Mouse (Mus musculus): ENCODE data around the gene Ripor3. TPM values are rescaled to one million over a fixed set of nuclear protein-coding genes. Genes with fewer than 3 reads are reported as not detected.

The Ripor3 gene
- polyA plus RNA-seq, 1 experiment from 2014 or later, result 0.67 TPM

- Histone ChIP-seq H3K27me3 (replicated peaks) (peaks cover 16% of the 10 kb centered on the region), H3K9ac (peak overlapping the region; percentile 80; the same call in 1 of the 2 replicates), H3K9me3 (no peaks in the 10 kb centered on the region), H3K4me2 (peak overlapping the region; percentile 94), H3K36me3 (no peaks in the 10 kb centered on the region), H3K27ac (replicated peaks) (no peak overlapping the region), H3K4me3 (peak overlapping the region; percentile 63), H3K4me1 (peaks cover 37% of the 10 kb centered on the region)
- no peak for ATAC-seq (ENCODE audit: extremely low read depth, insufficient number of reproducible peaks, low FRiP score, low TSS enrichment)
- WGBS, result 14% methylated on average over 16 of the region's 16 CpGs
These were observed 38.7 kb upstream of the Ripor3 start for GRCm38 (mm10) chr2:168049002-168049635.

DNA sequence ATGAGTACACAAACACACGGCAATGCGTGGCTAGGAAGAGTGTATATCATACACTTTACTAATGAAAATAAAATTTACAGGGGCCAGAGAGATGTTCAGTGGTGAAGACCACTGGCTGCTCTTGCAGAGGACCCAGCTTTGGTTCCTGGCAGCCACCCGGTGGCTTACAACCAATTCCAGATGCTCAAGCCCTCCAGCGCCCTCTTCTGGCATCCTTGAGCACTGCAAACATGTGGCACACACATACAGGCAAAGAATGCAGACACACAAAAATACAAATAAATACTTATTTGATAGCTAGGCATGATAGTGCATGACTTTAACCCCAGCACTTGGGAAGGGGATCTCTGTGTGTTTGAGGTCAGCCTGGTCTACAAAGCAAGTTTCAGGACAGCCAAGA is 36.0 kb upstream of the Ripor3 start:
- no peak overlapping the region for H3K4me2 ChIP-seq
- no peak overlapping the region for H3K9ac ChIP-seq
- WGBS, result 74% methylated on average over 4 of the region's 4 CpGs
- no peak for ATAC-seq (ENCODE audit: extremely low read depth, insufficient number of reproducible peaks, low FRiP score, low TSS enrichment)
- H3K27me3 ChIP-seq (replicated peaks), result peaks cover 11% of the 10 kb centered on the region
- no peak overlapping the region for H3K4me3 ChIP-seq
- no peaks in the 10 kb centered on the region for H3K9me3 ChIP-seq
- H3K36me3 ChIP-seq, result no peaks in the 10 kb centered on the region
- peak overlapping the region; percentile 70 for H3K27ac ChIP-seq (replicated peaks)
- peaks cover 37% of the 10 kb centered on the region for H3K4me1 ChIP-seq

DNA sequence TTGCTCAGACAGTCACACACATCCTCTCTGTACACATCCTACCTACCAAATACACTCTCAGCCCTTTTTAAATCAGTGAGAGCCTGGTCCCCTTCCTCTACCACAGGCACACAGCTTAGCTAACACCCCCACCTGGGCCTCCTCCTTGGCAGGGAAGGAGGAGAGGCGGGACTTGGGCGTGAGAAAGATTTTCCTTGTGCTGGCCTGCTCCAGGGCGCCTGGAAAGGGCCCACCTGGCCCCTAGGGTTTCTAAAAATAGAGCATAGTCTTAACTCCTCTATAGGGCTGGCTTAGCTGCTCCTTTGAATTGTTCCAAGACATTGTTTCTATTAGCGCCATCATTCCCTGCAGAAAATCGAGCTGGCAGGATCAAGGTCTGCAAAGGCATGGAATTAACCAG is 35.4 kb upstream of the Ripor3 start:
- WGBS, result 15% methylated on average over 5 of the region's 5 CpGs

DNA sequence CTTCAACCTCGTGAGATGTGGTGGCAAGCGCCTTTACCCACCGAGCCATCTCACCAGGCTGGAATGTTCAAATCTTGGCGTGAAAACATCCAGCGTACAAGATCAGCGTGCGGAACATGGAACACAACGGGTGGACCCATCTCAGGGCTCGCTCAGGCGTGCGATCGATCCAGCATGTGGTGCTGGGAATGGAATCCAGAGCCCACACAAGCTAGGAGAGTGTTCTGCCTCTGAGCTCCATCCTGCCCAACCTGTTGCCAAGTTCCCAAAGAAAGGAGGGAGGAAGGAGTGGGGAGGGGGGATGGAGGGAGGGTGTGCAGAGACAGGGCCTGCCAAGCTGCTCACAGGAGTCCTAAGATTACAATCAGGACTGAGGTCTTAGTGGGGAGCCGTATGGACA is 34.9 kb upstream of the Ripor3 start:
- H3K36me3 ChIP-seq, result no peaks in the 10 kb centered on the region
- 73% methylated on average over 13 of the region's 13 CpGs for WGBS
- peak overlapping the region; percentile 27; the same call in 1 of the 2 replicates for H3K4me2 ChIP-seq
- H3K9me3 ChIP-seq, result no peaks in the 10 kb centered on the region
- no peak overlapping the region for H3K4me3 ChIP-seq
- peaks cover 32% of the 10 kb centered on the region for H3K4me1 ChIP-seq
- no peak for ATAC-seq (ENCODE audit: extremely low read depth, insufficient number of reproducible peaks, low FRiP score, low TSS enrichment)
- peaks cover 6% of the 10 kb centered on the region; the same call in 1 of the 2 replicates for H3K27me3 ChIP-seq (replicated peaks)
- H3K27ac ChIP-seq (replicated peaks), result peak overlapping the region; percentile 70
- no peak overlapping the region for H3K9ac ChIP-seq

More for the DNA sequence above, 35.4 kb upstream of the Ripor3 start:
- H3K9me3 ChIP-seq, result no peaks in the 10 kb centered on the region
- H3K4me3 ChIP-seq, result no peak overlapping the region
- peak overlapping the region; percentile 27 for H3K4me2 ChIP-seq
- H3K9ac ChIP-seq, result peak overlapping the region; percentile 54
- H3K36me3 ChIP-seq, result no peaks in the 10 kb centered on the region
- peak overlapping the region; percentile 70 for H3K27ac ChIP-seq (replicated peaks)
- H3K27me3 ChIP-seq (replicated peaks), result peaks cover 6% of the 10 kb centered on the region; the same call in 1 of the 2 replicates
- ATAC-seq (ENCODE audit: extremely low read depth, insufficient number of reproducible peaks, low FRiP score, low TSS enrichment), result no peak
- peaks cover 36% of the 10 kb centered on the region for H3K4me1 ChIP-seq

GRCm38 (mm10) chr2:168044681-168045287 is 34.4 kb upstream of the Ripor3 start:
- Histone ChIP-seq H3K4me1 (peaks cover 27% of the 10 kb centered on the region), H3K9ac (no peak overlapping the region), H3K4me3 (no peak overlapping the region), H3K36me3 (no peaks in the 10 kb centered on the region), H3K4me2 (no peak overlapping the region), H3K27me3 (replicated peaks) (peaks cover 6% of the 10 kb centered on the region; the same call in 1 of the 2 replicates), H3K27ac (replicated peaks) (peak overlapping the region; percentile 70), H3K9me3 (no peaks in the 10 kb centered on the region)
- 85% methylated on average over 10 of the region's 10 CpGs for WGBS
- no peak for ATAC-seq (ENCODE audit: extremely low read depth, insufficient number of reproducible peaks, low FRiP score, low TSS enrichment)

DNA sequence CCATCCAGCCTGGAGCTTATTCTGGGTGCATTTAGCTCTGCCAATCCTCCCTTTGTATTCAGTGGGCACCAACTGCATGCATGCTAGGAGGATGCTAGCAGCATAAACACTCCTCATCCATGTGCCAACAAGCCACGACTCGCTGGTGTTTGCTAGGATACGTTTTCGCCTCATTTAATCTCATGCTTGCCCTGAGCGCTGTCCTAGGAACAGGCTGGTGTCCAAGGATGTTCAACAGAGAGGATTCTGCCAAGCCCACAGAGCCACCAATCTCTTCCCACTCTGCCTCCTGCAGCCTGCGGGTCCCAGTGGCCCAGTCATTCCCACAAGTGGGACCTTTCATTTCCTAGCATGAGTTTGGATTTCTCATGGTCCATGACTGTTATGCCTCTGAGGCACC is 31.6 kb upstream of the Ripor3 start:
- Histone ChIP-seq H3K4me3 (no peak overlapping the region), H3K27me3 (replicated peaks) (no peaks in the 10 kb centered on the region), H3K4me1 (peaks cover 22% of the 10 kb centered on the region), H3K9me3 (no peaks in the 10 kb centered on the region), H3K4me2 (no peak overlapping the region), H3K9ac (no peak overlapping the region), H3K27ac (replicated peaks) (no peak overlapping the region), H3K36me3 (no peaks in the 10 kb centered on the region)
- ATAC-seq (ENCODE audit: extremely low read depth, insufficient number of reproducible peaks, low FRiP score, low TSS enrichment), result no peak
- WGBS, result 80% methylated on average over 6 of the region's 6 CpGs

DNA sequence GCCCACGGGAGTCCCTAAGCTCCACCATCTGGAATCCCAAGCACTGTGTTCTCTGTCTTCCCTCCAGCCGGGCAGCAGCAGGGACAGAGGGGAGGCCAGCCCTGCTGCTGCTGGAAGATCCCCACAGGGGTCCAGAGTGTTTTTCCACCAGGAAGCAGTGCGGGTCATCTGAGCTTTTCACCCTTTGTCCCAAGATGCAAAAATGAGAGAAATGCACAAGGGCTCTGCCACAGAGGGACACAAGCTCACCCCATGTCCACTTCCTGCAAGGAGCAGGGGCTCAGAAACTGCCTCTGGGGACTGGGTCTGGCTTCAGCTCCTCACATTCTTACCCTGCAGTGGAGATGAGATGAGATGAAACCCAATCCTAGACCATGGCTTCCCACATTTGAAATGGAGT is 30.3 kb upstream of the Ripor3 start:
- peaks cover 20% of the 10 kb centered on the region for H3K4me1 ChIP-seq
- H3K36me3 ChIP-seq, result no peaks in the 10 kb centered on the region
- H3K27ac ChIP-seq (replicated peaks), result no peak overlapping the region
- H3K27me3 ChIP-seq (replicated peaks), result no peaks in the 10 kb centered on the region
- no peak overlapping the region for H3K4me2 ChIP-seq
- H3K4me3 ChIP-seq, result no peak overlapping the region
- 41% methylated on average over 3 of the region's 3 CpGs for WGBS
- H3K9me3 ChIP-seq, result no peaks in the 10 kb centered on the region
- H3K9ac ChIP-seq, result no peak overlapping the region
- no peak for ATAC-seq (ENCODE audit: extremely low read depth, insufficient number of reproducible peaks, low FRiP score, low TSS enrichment)

DNA sequence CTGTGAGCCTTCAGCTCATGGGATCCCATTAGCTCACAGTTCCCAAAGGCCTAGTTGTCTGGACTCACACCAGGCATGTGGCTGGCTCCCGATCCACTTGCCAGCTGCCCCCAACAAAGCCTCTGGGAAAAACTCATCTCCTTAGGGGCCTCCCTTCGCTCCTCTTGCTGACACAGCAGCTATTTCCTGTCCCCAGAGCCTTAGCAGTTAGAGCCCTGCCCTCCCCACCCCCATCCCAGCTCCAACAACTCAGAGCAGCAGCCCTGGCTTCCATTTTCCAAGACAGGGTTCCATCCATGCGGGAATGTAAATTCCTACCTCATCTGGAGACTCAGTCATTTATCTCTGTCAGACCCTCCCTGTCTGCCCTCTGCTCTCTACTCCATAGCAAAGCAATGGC is 26.6 kb upstream of the Ripor3 start:
- H3K9ac ChIP-seq, result peak overlapping the region; percentile 51; the same call in 1 of the 2 replicates
- WGBS, result 30% methylated on average over 3 of the region's 3 CpGs

DNA sequence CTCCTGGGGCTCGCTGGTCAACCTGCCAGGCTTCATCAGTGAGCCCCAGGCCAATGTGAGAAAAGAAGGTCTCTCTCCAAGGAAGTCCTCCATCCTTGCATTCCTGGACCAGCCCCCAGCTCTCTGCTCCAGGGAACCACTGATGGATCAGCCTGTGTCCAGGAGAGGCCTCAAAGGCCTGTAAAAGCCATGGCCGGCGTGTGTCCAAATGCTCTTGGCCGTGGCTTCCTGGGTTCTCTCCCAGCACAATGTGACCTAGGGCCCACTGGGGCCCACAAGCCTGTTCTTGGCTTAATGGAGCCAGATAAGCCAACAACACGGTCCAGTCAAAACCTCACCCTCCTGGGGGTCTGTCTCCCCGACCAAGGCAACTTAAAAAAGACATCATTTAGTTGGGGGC is 25.5 kb upstream of the Ripor3 start:
- no peak for ATAC-seq (ENCODE audit: extremely low read depth, insufficient number of reproducible peaks, low FRiP score, low TSS enrichment)
- Histone ChIP-seq H3K4me3 (no peak overlapping the region), H3K27ac (replicated peaks) (no peak overlapping the region), H3K4me2 (no peak overlapping the region), H3K9me3 (no peaks in the 10 kb centered on the region), H3K4me1 (peaks cover 23% of the 10 kb centered on the region), H3K9ac (no peak overlapping the region), H3K27me3 (replicated peaks) (no peaks in the 10 kb centered on the region), H3K36me3 (no peaks in the 10 kb centered on the region)
- 83% methylated on average over 6 of the region's 6 CpGs for WGBS

More for the DNA sequence above, 26.6 kb upstream of the Ripor3 start:
- Histone ChIP-seq H3K4me3 (no peak overlapping the region), H3K36me3 (no peaks in the 10 kb centered on the region), H3K9me3 (no peaks in the 10 kb centered on the region), H3K27ac (replicated peaks) (peak overlapping the region; percentile 37; the same call in 1 of the 2 replicates), H3K27me3 (replicated peaks) (no peaks in the 10 kb centered on the region), H3K4me2 (no peak overlapping the region), H3K4me1 (peaks cover 23% of the 10 kb centered on the region)
- ATAC-seq (ENCODE audit: extremely low read depth, insufficient number of reproducible peaks, low FRiP score, low TSS enrichment), result no peak

DNA sequence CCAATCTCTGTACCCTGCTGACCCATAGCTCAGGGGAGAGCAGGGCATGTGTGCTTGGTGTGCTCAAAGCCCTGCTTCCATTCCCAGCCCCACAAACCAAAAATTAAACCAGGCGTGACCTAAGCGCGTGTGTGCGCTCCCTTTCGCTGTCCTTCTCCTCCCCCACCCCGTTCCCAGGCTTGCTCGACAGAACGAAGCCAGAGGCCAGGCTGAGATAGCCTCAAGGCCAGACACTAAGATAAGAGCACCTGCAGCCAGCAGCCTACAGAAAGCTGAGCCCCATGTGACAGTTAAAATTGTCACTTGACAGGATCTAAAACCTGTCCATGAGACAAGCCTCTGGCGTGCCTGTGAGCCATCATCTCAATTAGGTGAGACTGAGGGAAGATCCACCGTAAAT is 23.5 kb upstream of the Ripor3 start:
- no peaks in the 10 kb centered on the region for H3K36me3 ChIP-seq
- H3K9ac ChIP-seq, result 0 out of 2 replicates have a peak overlapping the region, but pooled peaks have one; percentile 14
- H3K27ac ChIP-seq (replicated peaks), result no peak overlapping the region
- H3K4me3 ChIP-seq, result no peak overlapping the region
- 25% methylated on average over 10 of the region's 10 CpGs for WGBS
- no peaks in the 10 kb centered on the region; the same call in 1 of the 2 replicates for H3K9me3 ChIP-seq
- ATAC-seq (ENCODE audit: extremely low read depth, insufficient number of reproducible peaks, low FRiP score, low TSS enrichment), result no peak
- peaks cover 23% of the 10 kb centered on the region for H3K4me1 ChIP-seq
- H3K27me3 ChIP-seq (replicated peaks), result no peaks in the 10 kb centered on the region
- H3K4me2 ChIP-seq, result no peak overlapping the region

DNA sequence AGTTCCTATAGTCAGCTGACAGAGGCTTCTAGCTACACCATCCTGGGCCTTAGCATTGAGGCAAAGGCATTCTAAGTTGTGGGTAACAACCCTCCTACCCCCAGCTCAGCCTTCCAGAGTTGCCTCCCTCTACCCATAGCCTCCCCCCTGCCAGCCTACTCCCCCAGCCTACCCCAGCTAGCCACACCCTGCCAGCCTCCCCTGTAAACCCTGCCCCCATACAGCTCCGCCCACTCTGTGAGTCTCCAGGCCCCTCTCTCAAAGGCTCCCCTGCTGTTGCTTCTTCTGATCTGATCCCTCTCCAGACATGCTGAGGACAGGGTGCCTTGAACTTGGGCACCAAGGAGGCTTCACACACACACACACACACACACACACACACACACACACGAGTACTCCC is 21.4 kb upstream of the Ripor3 start:
- Histone ChIP-seq H3K9ac (no peak overlapping the region), H3K27me3 (replicated peaks) (no peaks in the 10 kb centered on the region), H3K36me3 (no peaks in the 10 kb centered on the region), H3K4me3 (no peak overlapping the region), H3K4me2 (no peak overlapping the region), H3K9me3 (peaks cover 7% of the 10 kb centered on the region), H3K27ac (replicated peaks) (no peak overlapping the region), H3K4me1 (peaks cover 16% of the 10 kb centered on the region)
- no peak for ATAC-seq (ENCODE audit: extremely low read depth, insufficient number of reproducible peaks, low FRiP score, low TSS enrichment)
- 69% methylated on average over 2 of the region's 2 CpGs for WGBS

- no peak overlapping the region for H3K27ac ChIP-seq (replicated peaks)
- no peak for ATAC-seq (ENCODE audit: extremely low read depth, insufficient number of reproducible peaks, low FRiP score, low TSS enrichment)
- no peaks in the 10 kb centered on the region for H3K36me3 ChIP-seq
- no peak overlapping the region for H3K9ac ChIP-seq
- peaks cover 14% of the 10 kb centered on the region for H3K4me1 ChIP-seq
- 95% methylated on average over 3 of the region's 3 CpGs for WGBS
- H3K9me3 ChIP-seq, result peaks cover 7% of the 10 kb centered on the region
- H3K27me3 ChIP-seq (replicated peaks), result no peaks in the 10 kb centered on the region
- no peak overlapping the region for H3K4me3 ChIP-seq
- no peak overlapping the region for H3K4me2 ChIP-seq
These were observed 18.0 kb upstream of the Ripor3 start for GRCm38 (mm10) chr2:168028376-168028775.
